Mouse (Mus musculus): ENCODE results near the gene Rnf182.

Gene Rnf182

GRCm38 (mm10) chr13:43612040-43612439 is 3.5 kb upstream of the Rnf182 start:
- no peak for DNase-seq (ENCODE audit: low spot score)

GRCm38 (mm10) chr13:43614667-43615066 is 843 bp upstream of the Rnf182 start:
- DNase-seq (ENCODE audit: low spot score): no peak

- DNase-seq (ENCODE audit: low spot score): no peak
These were observed 325 bp upstream of the Rnf182 start for GRCm38 (mm10) chr13:43615194-43615576.

- DNase-seq (ENCODE audit: low spot score): no peak
These were observed 1.0 kb downstream of the Rnf182 start for GRCm38 (mm10) chr13:43616551-43616950.

GRCm38 (mm10) chr13:43619550-43620175 is 4.2 kb downstream of the Rnf182 start:
- DNase-seq (ENCODE audit: low spot score): no peak

- no peak for DNase-seq (ENCODE audit: low spot score)
These were observed 12.4 kb downstream of the Rnf182 start for GRCm38 (mm10) chr13:43627922-43628321.

GRCm38 (mm10) chr13:43629785-43630184 is 14.3 kb downstream of the Rnf182 start:
- peak; percentile 6 for DNase-seq (ENCODE audit: low spot score)

- DNase-seq (ENCODE audit: low spot score): no peak
These were observed 15.8 kb downstream of the Rnf182 start for GRCm38 (mm10) chr13:43631266-43631665.

GRCm38 (mm10) chr13:43633024-43633423 is 17.5 kb downstream of the Rnf182 start:
- no peak for DNase-seq (ENCODE audit: low spot score)

- no peak for DNase-seq (ENCODE audit: low spot score)
These were observed 22.2 kb downstream of the Rnf182 start for GRCm38 (mm10) chr13:43637720-43638119.

- no peak for DNase-seq (ENCODE audit: low spot score)
These were observed 29.5 kb downstream of the Rnf182 start for GRCm38 (mm10) chr13:43644991-43645390.

GRCm38 (mm10) chr13:43648556-43648955 is 33.0 kb downstream of the Rnf182 start:
- DNase-seq (ENCODE audit: low spot score): no peak

- DNase-seq (ENCODE audit: low spot score): no peak
These were observed 35.8 kb downstream of the Rnf182 start for GRCm38 (mm10) chr13:43651277-43651676.

GRCm38 (mm10) chr13:43654091-43654490 is 38.6 kb downstream of the Rnf182 start:
- no peak for DNase-seq (ENCODE audit: low spot score)

GRCm38 (mm10) chr13:43663225-43663624 is 47.7 kb downstream of the Rnf182 start:
- DNase-seq (ENCODE audit: low spot score): no peak

GRCm38 (mm10) chr13:43666130-43666529 is 50.6 kb downstream of the Rnf182 start:
- no peak for DNase-seq (ENCODE audit: low spot score)

GRCm38 (mm10) chr13:43666920-43667319 is 51.4 kb downstream of the Rnf182 start:
- DNase-seq (ENCODE audit: low spot score): no peak

GRCm38 (mm10) chr13:43677159-43677882 is 61.8 kb downstream of the Rnf182 start:
- DNase-seq (ENCODE audit: low spot score): peak; percentile 6

- DNase-seq (ENCODE audit: low spot score): no peak
These were observed 62.4 kb downstream of the Rnf182 start for GRCm38 (mm10) chr13:43677883-43678244.

- DNase-seq (ENCODE audit: low spot score): no peak
These were observed 69.0 kb downstream of the Rnf182 start for GRCm38 (mm10) chr13:43684499-43684994.

- DNase-seq (ENCODE audit: low spot score): no peak
These were observed 72.6 kb downstream of the Rnf182 start for GRCm38 (mm10) chr13:43688065-43688464.

GRCm38 (mm10) chr13:43691755-43692154 is 76.2 kb downstream of the Rnf182 start:
- DNase-seq (ENCODE audit: low spot score): no peak

- no peak for DNase-seq (ENCODE audit: low spot score)
These were observed 80.0 kb downstream of the Rnf182 start for GRCm38 (mm10) chr13:43695521-43695920.

- no peak for DNase-seq (ENCODE audit: low spot score)
These were observed 80.5 kb downstream of the Rnf182 start for GRCm38 (mm10) chr13:43696011-43696410.
